Mouse (Mus musculus): Measurements from ENCODE around the gene Prr19.

The Prr19 gene

GRCm38 (mm10) chr7:25275555-25276298 is 25.5 kb upstream of the Prr19 start:
- DNase-seq: no peak

- no peak for DNase-seq
These were observed 23.8 kb upstream of the Prr19 start for GRCm38 (mm10) chr7:25277405-25277804.

GRCm38 (mm10) chr7:25277998-25278340 is 23.2 kb upstream of the Prr19 start:
- no peak for DNase-seq

- DNase-seq: peak; percentile 87 to 88
These were observed 22.7 kb upstream of the Prr19 start for GRCm38 (mm10) chr7:25278341-25279075.

GRCm38 (mm10) chr7:25279076-25279860 is 21.9 kb upstream of the Prr19 start:
- DNase-seq: peak; percentile 94 to 96

DNA sequence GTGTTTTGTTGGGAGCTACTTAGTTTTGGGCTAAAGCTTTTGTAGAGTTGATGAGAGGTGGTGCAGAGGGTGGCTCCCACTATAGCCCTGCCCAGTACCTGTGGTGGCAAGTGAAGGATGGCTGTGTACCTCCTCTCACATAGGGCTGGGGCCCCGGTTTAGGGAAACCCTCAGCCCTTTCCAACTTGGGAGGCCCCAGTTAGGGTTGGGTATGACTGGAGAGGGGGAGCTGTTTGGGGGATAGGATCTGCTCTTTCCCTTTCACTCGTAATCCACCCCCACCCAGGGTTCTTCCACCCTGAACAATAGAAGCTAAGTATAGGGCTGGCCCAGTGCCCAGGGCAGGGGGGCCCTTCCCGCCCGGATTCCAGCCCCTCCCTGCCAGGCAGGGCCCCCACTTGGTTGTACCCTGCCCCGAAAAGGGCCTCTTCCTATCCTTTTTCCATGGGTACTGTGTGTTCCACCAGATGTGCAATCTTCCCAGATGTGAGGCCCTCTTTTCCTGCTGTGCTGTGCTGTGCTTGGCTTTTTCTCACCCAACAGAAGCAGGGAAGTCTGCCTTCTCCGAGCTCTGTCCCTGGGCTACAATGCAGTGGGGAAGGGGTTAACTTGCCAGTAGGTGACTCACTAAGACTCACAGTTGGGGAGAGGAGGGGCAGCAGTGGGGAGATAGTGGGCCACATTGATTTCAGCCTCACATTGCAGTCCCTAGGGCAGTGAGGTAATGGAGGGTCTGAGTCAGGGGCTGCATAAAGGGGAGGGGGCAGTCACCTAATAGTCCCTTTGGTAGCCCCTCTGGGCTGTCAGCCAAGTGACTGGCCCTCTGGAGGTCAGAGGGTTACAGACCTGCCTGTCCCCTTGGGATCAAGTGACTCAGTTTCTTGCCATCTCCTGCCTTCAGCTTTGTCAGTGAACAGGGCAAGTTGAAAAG is 21.1 kb upstream of the Prr19 start:
- DNase-seq: peak; percentile 54 to 60

- DNase-seq: no peak
These were observed 20.0 kb upstream of the Prr19 start for GRCm38 (mm10) chr7:25281166-25281733.

DNA sequence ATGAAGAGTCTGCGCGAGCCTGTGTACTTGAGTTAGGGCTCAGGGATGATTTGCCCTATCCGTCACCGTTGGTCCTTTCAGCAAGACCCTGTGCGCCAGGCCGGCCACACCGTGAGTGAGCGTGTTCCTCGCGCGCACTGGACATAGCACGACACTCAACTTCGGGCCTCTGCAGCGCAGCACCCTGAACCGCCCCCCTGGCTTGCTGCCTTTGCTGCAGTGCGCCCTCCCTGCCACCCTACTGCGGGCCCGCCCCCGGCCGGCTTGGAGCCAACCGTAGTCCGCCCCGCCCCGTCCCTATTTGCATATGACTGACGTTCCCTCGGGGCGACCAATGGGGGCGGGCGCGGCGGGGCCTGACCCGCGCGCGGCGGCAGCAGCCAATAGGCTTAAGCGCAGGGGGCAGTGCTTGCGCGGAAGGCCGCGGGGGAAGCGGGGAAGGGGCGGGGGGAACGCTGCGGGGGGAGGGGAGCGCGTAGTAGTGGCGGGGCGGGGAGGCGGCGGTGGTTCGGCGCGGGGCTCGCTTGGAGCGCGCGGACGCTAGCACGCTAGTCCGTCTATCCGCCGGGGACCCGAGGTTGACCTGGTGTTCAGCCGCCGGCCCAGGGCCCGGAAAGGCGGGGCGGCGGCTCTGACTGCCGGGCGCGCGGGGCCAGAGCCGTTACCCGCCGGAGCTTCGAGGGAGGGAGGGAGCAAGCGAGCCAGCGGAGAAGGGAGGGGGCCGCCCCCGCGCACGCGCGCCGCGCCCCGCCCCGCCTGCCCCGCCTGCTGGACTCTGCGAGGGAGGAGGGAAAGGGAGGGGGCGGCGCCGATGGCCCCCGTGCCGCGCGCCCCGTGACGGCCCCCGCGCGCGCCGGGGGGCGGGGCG is 19.2 kb upstream of the Prr19 start:
- peak; percentile 98 for DNase-seq

DNA sequence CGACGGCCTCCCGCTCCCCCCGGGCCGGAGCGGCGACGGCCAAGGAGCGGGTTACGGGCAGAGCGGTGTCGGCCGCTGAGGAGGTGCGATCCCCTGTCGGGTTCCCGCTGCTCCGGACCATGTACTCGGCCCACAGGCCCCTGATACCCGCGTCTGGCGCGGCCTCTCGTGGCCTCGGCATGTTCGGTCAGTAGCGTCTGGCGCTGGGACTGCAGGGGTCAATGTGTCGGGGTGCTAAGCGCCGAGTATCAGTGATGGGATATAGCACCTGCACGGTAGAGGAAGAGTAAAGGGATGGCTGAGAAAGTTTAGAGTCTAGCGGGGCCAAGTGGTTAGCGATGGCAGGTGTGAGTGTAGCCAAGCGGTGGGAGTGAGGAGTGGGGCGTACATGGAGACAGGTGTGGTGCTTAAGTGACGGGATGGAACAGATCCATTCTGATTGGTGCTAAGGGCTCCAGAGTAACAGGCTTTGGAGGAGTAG is 18.4 kb upstream of the Prr19 start:
- DNase-seq: peak; percentile 63 to 68

GRCm38 (mm10) chr7:25283637-25284036 is 17.6 kb upstream of the Prr19 start:
- peak in 1 of 2 experiments; percentile 34 for DNase-seq

DNA sequence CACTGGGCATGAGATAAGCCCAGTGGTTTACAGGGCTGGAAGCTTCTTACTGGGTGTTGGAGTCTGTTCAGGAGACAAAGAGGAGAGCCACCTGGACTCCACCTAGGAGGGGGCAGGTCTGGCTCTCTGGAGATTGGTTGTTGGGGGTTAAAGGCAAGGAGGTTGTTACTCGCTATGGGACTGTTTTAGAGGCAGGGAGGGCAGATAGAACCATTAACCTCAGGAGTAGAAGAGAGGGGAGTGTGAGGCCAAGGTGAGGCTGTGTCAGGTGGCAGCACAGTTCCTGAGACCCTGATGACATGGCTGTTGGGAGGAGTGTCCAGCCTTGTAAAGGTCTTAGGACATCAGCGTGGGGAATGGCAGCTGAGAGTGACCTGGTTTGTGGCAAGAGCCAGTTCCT is 17.0 kb upstream of the Prr19 start:
- DNase-seq: peak in 1 of 2 experiments; percentile 31

DNA sequence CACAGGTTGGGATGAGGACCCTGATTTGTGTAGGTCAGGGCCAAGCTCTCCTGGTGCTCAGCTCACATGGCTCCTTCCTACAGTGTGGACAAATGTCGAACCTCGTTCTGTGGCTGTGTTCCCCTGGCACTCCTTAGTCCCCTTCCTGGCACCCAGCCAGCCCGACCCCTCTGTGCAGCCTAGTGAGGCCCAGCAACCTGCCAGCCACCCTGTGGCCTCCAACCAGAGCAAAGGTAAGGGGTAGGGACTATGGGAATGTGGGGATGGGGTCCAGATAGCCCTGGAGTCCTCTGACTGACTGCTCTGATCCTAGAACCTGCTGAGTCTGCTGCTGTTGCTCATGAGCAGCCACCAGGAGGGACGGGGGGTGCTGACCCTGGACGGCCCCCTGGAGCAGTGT is 16.4 kb upstream of the Prr19 start:
- DNase-seq: peak; percentile 49 to 70

GRCm38 (mm10) chr7:25285511-25286238 is 15.5 kb upstream of the Prr19 start:
- no peak for DNase-seq

- DNase-seq: no peak
These were observed 14.2 kb upstream of the Prr19 start for GRCm38 (mm10) chr7:25286989-25287388.

DNA sequence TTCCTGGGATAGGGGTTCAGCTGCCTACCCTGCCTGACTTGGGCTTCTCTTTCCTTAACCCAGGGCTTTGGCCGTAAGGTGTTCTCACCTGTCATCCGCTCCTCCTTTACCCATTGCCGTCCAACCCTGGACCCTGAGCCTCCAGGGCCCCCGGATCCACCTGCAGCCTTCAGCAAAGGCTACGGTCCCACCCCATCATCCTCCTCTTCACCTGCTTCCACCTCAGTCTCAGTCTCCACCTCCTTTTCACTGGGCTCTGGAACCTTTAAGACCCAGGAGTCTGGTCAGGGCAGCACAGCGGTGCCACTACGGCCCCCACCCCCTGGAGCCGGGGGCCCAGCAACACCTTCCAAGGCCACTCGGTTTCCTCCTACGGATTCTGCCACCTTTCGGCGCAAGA is 13.2 kb upstream of the Prr19 start:
- DNase-seq: no peak

DNA sequence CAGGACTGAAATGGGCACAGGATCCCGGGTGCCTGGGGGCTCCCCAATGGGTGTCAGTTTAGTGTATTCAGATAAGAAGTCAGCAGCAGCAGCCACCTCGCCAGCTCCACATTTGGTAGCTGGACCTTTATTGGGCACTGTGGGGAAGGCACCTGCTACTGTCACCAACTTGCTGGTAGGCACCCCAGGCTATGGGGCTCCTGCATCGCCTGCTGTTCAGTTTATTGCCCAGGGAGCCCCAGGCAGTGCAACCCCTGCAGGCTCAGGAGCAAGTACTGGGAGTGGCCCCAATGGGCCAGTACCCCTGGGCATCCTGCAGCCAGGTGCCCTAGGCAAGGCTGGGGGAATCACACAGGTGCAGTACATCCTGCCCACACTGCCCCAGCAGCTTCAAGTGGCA is 12.5 kb upstream of the Prr19 start:
- no peak for DNase-seq

DNA sequence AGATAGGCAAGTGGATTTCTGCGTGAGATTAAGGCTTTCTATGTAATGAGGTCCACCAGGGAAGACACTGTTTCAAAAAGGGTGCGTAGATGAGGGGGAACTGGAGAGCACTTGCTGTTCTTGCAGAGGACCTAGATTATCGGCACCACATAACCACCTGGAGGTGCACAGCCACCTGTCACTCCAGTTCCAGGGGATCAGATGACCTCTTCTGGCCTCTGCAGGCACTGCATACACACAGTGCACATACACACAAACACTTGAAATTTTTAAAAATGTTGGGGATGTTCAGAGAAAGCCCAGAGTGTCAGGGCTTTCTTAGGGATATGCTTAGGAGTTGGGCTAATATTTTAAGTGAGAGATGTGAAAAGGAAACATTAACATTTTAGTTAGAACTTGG is 11.3 kb upstream of the Prr19 start:
- no peak for DNase-seq

GRCm38 (mm10) chr7:25290463-25290862 is 10.7 kb upstream of the Prr19 start:
- DNase-seq: no peak

DNA sequence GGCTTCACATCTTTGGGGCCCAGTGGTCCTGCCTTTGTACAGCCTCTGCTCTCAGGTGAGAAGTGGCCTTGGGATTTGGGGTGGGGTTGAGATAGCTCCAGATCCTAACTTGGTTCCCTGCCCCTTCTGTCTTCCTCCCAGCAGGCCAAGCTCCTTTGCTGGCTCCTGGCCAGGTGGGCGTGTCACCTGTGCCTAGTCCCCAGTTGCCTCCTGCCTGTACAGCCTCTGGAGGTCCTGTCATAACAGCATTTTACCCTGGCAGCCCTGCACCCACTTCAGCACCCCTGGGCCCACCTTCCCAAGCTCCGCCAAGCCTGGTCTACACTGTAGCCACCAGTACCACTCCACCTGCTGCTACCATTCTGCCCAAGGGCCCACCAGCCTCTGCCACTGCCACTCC is 10.3 kb upstream of the Prr19 start:
- DNase-seq: peak; percentile 63 to 76

DNA sequence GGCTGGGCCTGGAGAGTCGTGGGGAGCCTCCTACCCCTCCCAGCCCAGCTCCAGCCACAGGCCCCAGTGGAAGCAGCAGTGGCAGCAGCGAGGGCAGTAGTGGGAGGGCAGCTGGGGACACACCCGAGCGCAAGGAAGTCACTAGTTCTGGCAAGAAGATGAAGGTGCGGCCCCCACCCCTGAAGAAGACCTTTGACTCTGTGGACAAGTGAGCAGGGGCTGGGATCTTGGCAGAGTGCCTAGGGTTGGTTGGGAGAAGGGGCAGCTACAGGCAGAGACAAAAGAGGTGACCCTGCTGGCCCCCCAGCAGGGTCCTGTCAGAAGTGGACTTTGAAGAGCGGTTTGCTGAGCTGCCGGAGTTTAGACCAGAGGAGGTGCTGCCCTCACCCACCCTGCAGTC is 9.1 kb upstream of the Prr19 start:
- DNase-seq: peak in 1 of 2 experiments; percentile 22

Data from cerebellum, postnatal 14 days (tissue).